Mouse (Mus musculus) E14TG2a.4 (cell line): Measurements from ENCODE around the gene Rps29.
"Not testable (repeated sequence)": the region's sequence is repeated elsewhere in the genome, so short reads cannot be mapped to it uniquely, and the experiment has no call there.

Experiments
- H3K27me3 ChIP-seq: 2 replicates; pipeline ENCODE4 v1.6.1; 2014; ENCODE audit warnings: low read length, control low read depth; ENCODE audit not compliant: insufficient read depth
- H3K36me3 ChIP-seq: 2 replicates; pipeline ENCODE4 v1.6.1; 2014; ENCODE audit warnings: low read length, control low read depth; ENCODE audit not compliant: insufficient read depth
- H3K4me1 ChIP-seq: replicated peaks from 2 replicates; pipeline ENCODE4 v1.6.1; 2014; ENCODE audit warnings: low read depth, low read length, control low read depth
- H3K4me3 ChIP-seq: replicated peaks from 2 replicates; pipeline ENCODE4 v1.5.1; 2014; ENCODE audit warnings: mild to moderate bottlenecking, low read length
- H3K9me3 ChIP-seq: 2 replicates; pipeline ENCODE4 v1.6.1; 2014; ENCODE audit warnings: low read length, control low read depth
- CTCF ChIP-seq: conservative IDR thresholded peaks from 2 replicates; pipeline ENCODE4 v1.5.1; 2014; ENCODE audit warnings: low read length
- NANOG ChIP-seq: IDR thresholded peaks from 2 replicates; pipeline ENCODE4 v1.6.1; 2014; ENCODE audit warnings: borderline replicate concordance, low read length, mixed read lengths
- POU5F1 ChIP-seq: IDR thresholded peaks from 2 replicates; pipeline ENCODE4 v1.6.1; 2014; ENCODE audit warnings: low read length, borderline replicate concordance

Rps29 gene

GRCm38 (mm10) chr12:69158765-69159577 is at the start of gene Rps29:
Rps29 (minus strand) TSS chr12:69159186.
- H3K4me1 ChIP-seq, result peaks cover 27% of the 10 kb centered on the region
- H3K9me3 ChIP-seq, H3K27me3 ChIP-seq: not testable (repeated sequence)
- H3K36me3 ChIP-seq, result peaks cover 33% of the 10 kb centered on the region
- H3K4me3 ChIP-seq, result peak within 1 kb of the TSS; percentile 89

- TF ChIP-seq POU5F1 (no peak), NANOG (no peak), CTCF (peak; percentile 33; the same call in 1 of the 2 replicates)
- H3K4me1 ChIP-seq, result peaks cover 33% of the 10 kb centered on the region
- no peaks in the 10 kb centered on the region for H3K9me3 ChIP-seq
- no peaks in the 10 kb centered on the region for H3K27me3 ChIP-seq
- H3K4me3 ChIP-seq, result no peak overlapping the region
- peaks cover 59% of the 10 kb centered on the region for H3K36me3 ChIP-seq
Observed at GRCm38 (mm10) chr12:69208520-69208919, 49.5 kb upstream of the Rps29 start.

- TF ChIP-seq NANOG (no peak), CTCF (no peak), POU5F1 (no peak)
- Histone ChIP-seq H3K9me3 (no peaks in the 10 kb centered on the region), H3K27me3 (no peaks in the 10 kb centered on the region), H3K36me3 (peaks cover 60% of the 10 kb centered on the region), H3K4me1 (peaks cover 33% of the 10 kb centered on the region), H3K4me3 (no peak overlapping the region)
Observed at GRCm38 (mm10) chr12:69207926-69208325, 48.9 kb upstream of the Rps29 start.

- no peaks in the 10 kb centered on the region for H3K9me3 ChIP-seq
- H3K4me3 ChIP-seq, result no peak overlapping the region
- H3K4me1 ChIP-seq, result peaks cover 31% of the 10 kb centered on the region
- TF ChIP-seq NANOG, result no peak
- TF ChIP-seq CTCF, result no peak
- TF ChIP-seq POU5F1, result no peak
- H3K27me3 ChIP-seq, result no peaks in the 10 kb centered on the region
- H3K36me3 ChIP-seq, result peaks cover 60% of the 10 kb centered on the region
Observed at GRCm38 (mm10) chr12:69207396-69207795, 48.4 kb upstream of the Rps29 start.

GRCm38 (mm10) chr12:69204052-69204833 is 45.3 kb upstream of the Rps29 start, which contains the start of gene Gm49384:
Gm49384 (minus strand) TSS chr12:69204267.
- Histone ChIP-seq H3K4me3 (no peak within 1 kb of the TSS), H3K4me1 (peaks cover 16% of the 10 kb centered on the region), H3K27me3 (no peaks in the 10 kb centered on the region), H3K36me3 (peaks cover 70% of the 10 kb centered on the region), H3K9me3 (no peaks in the 10 kb centered on the region)
- TF ChIP-seq CTCF (no peak), NANOG (no peak), POU5F1 (no peak)

- Histone ChIP-seq H3K9me3 (no peaks in the 10 kb centered on the region), H3K4me3 (no peak overlapping the region)
Observed at GRCm38 (mm10) chr12:69198985-69199384, 40.0 kb upstream of the Rps29 start.

GRCm38 (mm10) chr12:69198164-69198535 is 39.2 kb upstream of the Rps29 start, which contains the start of gene Dnaaf2:
Dnaaf2 (minus strand) TSS chr12:69198429.
- peak within 1 kb of the TSS; percentile 94 for H3K4me3 ChIP-seq
- peaks cover 36% of the 10 kb centered on the region for H3K4me1 ChIP-seq
- H3K27me3 ChIP-seq, result peaks cover 6% of the 10 kb centered on the region; the same call in 1 of the 2 replicates
- H3K9me3 ChIP-seq, result no peaks in the 10 kb centered on the region
- TF ChIP-seq CTCF (no peak), POU5F1 (no peak), NANOG (no peak)
- H3K36me3 ChIP-seq, result peaks cover 38% of the 10 kb centered on the region

More at GRCm38 (mm10) chr12:69198985-69199384, 40.0 kb upstream of the Rps29 start:
- Histone ChIP-seq H3K4me1 (peaks cover 37% of the 10 kb centered on the region), H3K27me3 (peaks cover 6% of the 10 kb centered on the region; the same call in 1 of the 2 replicates), H3K36me3 (peaks cover 45% of the 10 kb centered on the region)
- no peak for TF ChIP-seq NANOG
- TF ChIP-seq POU5F1, result no peak
- TF ChIP-seq CTCF, result no peak

- no peak for TF ChIP-seq POU5F1
- no peak for TF ChIP-seq NANOG
- Histone ChIP-seq H3K4me1 (peaks cover 36% of the 10 kb centered on the region), H3K4me3 (peak overlapping the region; percentile 94), H3K9me3 (no peaks in the 10 kb centered on the region), H3K27me3 (peaks cover 6% of the 10 kb centered on the region; the same call in 1 of the 2 replicates), H3K36me3 (peaks cover 35% of the 10 kb centered on the region)
Observed at GRCm38 (mm10) chr12:69197378-69198163, 38.6 kb upstream of the Rps29 start.
